Mouse (Mus musculus) megakaryocyte, embryonic 14.5 days (primary cell): ENCODE results near the gene Sgip1. TPM values are rescaled to one million over a fixed set of nuclear protein-coding genes. Genes with fewer than 3 reads are reported as not detected.

ENCODE experiments used
- H3K27me3 ChIP-seq: replicated peaks from 2 replicates; pipeline ENCODE3; 2012; ENCODE audit warnings: inconsistent platforms
- H3K36me3 ChIP-seq: replicated peaks from 2 replicates; pipeline ENCODE3; 2012; ENCODE audit warnings: low read length, inconsistent platforms, mixed read lengths
- H3K4me1 ChIP-seq: 2 replicates; pipeline ENCODE4 v1.6.1; 2012; ENCODE audit warnings: inconsistent platforms
- H3K4me3 ChIP-seq: replicated peaks from 2 replicates; pipeline ENCODE3; 2012; ENCODE audit warnings: moderate library complexity, mild to moderate bottlenecking, inconsistent platforms
- H3K9me3 ChIP-seq: 2 replicates; pipeline ENCODE4 v1.6.1; 2012; ENCODE audit warnings: inconsistent platforms
- FLI1 ChIP-seq: IDR thresholded peaks from 2 replicates; pipeline ENCODE4 v1.6.1; 2012; ENCODE audit warnings: low read length, inconsistent platforms, mixed read lengths
- GATA1 ChIP-seq: IDR thresholded peaks from 3 replicates; pipeline ENCODE4 v1.6.1; 2012; ENCODE audit warnings: mixed read lengths, low read length, inconsistent platforms, borderline replicate concordance
- polyA plus RNA-seq: library from polyadenylated mRNA; stranded (reverse); fragments of >175 nt; gene quantifications from 2 replicates; pipeline ENCODE4 v1.2.3, GENCODE M21; 2012; ENCODE audit warnings: low replicate concordance; ENCODE audit not compliant: insufficient read depth

Sgip1 gene
- not detected in 2 replicates for polyA plus RNA-seq

GRCm38 (mm10) chr4:102741287-102741686 lies at the start of gene Sgip1:
Gene Sgip1, plus strand, starts transcription at chr4:102741297.
- H3K9me3 ChIP-seq: peaks cover 9% of the 10 kb centered on the region; the same call in 1 of the 2 replicates
- no peak within 1 kb of the TSS for H3K4me3 ChIP-seq
- TF ChIP-seq GATA1 (no peak), FLI1 (no peak)
- H3K4me1 ChIP-seq: no peaks in the 10 kb centered on the region
- no peaks in the 10 kb centered on the region for H3K27me3 ChIP-seq
- no peaks in the 10 kb centered on the region for H3K36me3 ChIP-seq

- TF ChIP-seq FLI1 (no peak), GATA1 (no peak)
- Histone ChIP-seq H3K9me3 (no peaks in the 10 kb centered on the region), H3K36me3 (no peaks in the 10 kb centered on the region), H3K4me3 (no peak overlapping the region), H3K4me1 (no peaks in the 10 kb centered on the region), H3K27me3 (no peaks in the 10 kb centered on the region)
These were observed 49.7 kb upstream of the Sgip1 start for GRCm38 (mm10) chr4:102691402-102691801.

- Histone ChIP-seq H3K9me3 (no peaks in the 10 kb centered on the region), H3K4me3 (no peak overlapping the region), H3K4me1 (no peaks in the 10 kb centered on the region), H3K27me3 (no peaks in the 10 kb centered on the region), H3K36me3 (no peaks in the 10 kb centered on the region)
- TF ChIP-seq GATA1 (no peak), FLI1 (no peak)
These were observed 43.1 kb upstream of the Sgip1 start for GRCm38 (mm10) chr4:102697966-102698365.

GRCm38 (mm10) chr4:102711731-102712130 lies 29.4 kb upstream of the Sgip1 start:
- no peaks in the 10 kb centered on the region for H3K9me3 ChIP-seq
- H3K4me3 ChIP-seq: no peak overlapping the region
- H3K4me1 ChIP-seq: no peaks in the 10 kb centered on the region
- peaks cover 2% of the 10 kb centered on the region for H3K27me3 ChIP-seq
- no peak for TF ChIP-seq FLI1
- TF ChIP-seq GATA1: no peak
- H3K36me3 ChIP-seq: no peaks in the 10 kb centered on the region

GRCm38 (mm10) chr4:102715532-102715931 lies 25.6 kb upstream of the Sgip1 start:
- H3K9me3 ChIP-seq: no peaks in the 10 kb centered on the region
- H3K27me3 ChIP-seq: peaks cover 2% of the 10 kb centered on the region
- no peak for TF ChIP-seq GATA1
- TF ChIP-seq FLI1: no peak
- no peaks in the 10 kb centered on the region for H3K36me3 ChIP-seq
- H3K4me3 ChIP-seq: no peak overlapping the region
- no peaks in the 10 kb centered on the region for H3K4me1 ChIP-seq

- Histone ChIP-seq H3K9me3 (no peaks in the 10 kb centered on the region), H3K4me3 (no peak overlapping the region), H3K36me3 (no peaks in the 10 kb centered on the region), H3K27me3 (peaks cover 2% of the 10 kb centered on the region), H3K4me1 (no peaks in the 10 kb centered on the region)
- TF ChIP-seq GATA1: no peak
- TF ChIP-seq FLI1: no peak
These were observed 23.8 kb upstream of the Sgip1 start for GRCm38 (mm10) chr4:102717123-102717828.

GRCm38 (mm10) chr4:102719535-102719934 lies 21.6 kb upstream of the Sgip1 start:
- Histone ChIP-seq H3K27me3 (no peaks in the 10 kb centered on the region), H3K36me3 (no peaks in the 10 kb centered on the region)
- TF ChIP-seq GATA1: no peak
- TF ChIP-seq FLI1: no peak

GRCm38 (mm10) chr4:102719951-102720350 lies 21.1 kb upstream of the Sgip1 start:
- H3K4me1 ChIP-seq: no peaks in the 10 kb centered on the region
- TF ChIP-seq FLI1 (no peak), GATA1 (no peak)

More at GRCm38 (mm10) chr4:102719535-102719934, 21.6 kb upstream of the Sgip1 start:
- no peaks in the 10 kb centered on the region for H3K4me1 ChIP-seq
- H3K9me3 ChIP-seq: no peaks in the 10 kb centered on the region
- no peak overlapping the region for H3K4me3 ChIP-seq

GRCm38 (mm10) chr4:102724442-102724841 lies 16.7 kb upstream of the Sgip1 start:
- no peaks in the 10 kb centered on the region for H3K4me1 ChIP-seq
- no peak overlapping the region for H3K4me3 ChIP-seq
- H3K9me3 ChIP-seq: no peaks in the 10 kb centered on the region
- TF ChIP-seq GATA1: no peak
- TF ChIP-seq FLI1: no peak
- H3K36me3 ChIP-seq: no peaks in the 10 kb centered on the region
- H3K27me3 ChIP-seq: no peaks in the 10 kb centered on the region

More at GRCm38 (mm10) chr4:102719951-102720350, 21.1 kb upstream of the Sgip1 start:
- Histone ChIP-seq H3K9me3 (no peaks in the 10 kb centered on the region), H3K27me3 (no peaks in the 10 kb centered on the region), H3K4me3 (no peak overlapping the region), H3K36me3 (no peaks in the 10 kb centered on the region)

GRCm38 (mm10) chr4:102730976-102731375 lies 10.1 kb upstream of the Sgip1 start:
- no peak overlapping the region for H3K4me3 ChIP-seq
- no peaks in the 10 kb centered on the region for H3K9me3 ChIP-seq
- H3K4me1 ChIP-seq: no peaks in the 10 kb centered on the region
- no peaks in the 10 kb centered on the region for H3K36me3 ChIP-seq
- TF ChIP-seq GATA1 (no peak), FLI1 (no peak)
- H3K27me3 ChIP-seq: no peaks in the 10 kb centered on the region

GRCm38 (mm10) chr4:102734022-102734657 lies 7.0 kb upstream of the Sgip1 start:
- Histone ChIP-seq H3K9me3 (peaks cover 9% of the 10 kb centered on the region; the same call in 1 of the 2 replicates), H3K27me3 (no peaks in the 10 kb centered on the region)

More at GRCm38 (mm10) chr4:102734022-102734657, 7.0 kb upstream of the Sgip1 start:
- Histone ChIP-seq H3K4me1 (no peaks in the 10 kb centered on the region), H3K4me3 (no peak overlapping the region), H3K36me3 (no peaks in the 10 kb centered on the region)
- TF ChIP-seq FLI1 (no peak), GATA1 (no peak)
